Mouse (Mus musculus): ENCODE measurements at regions not wholly inside any gene's neighbourhood (a gene's known extent, or its start where the extent isn't known, plus 50 kb on each side); places are given as distances from the start of the nearest gene placed in this dataset.

DNA sequence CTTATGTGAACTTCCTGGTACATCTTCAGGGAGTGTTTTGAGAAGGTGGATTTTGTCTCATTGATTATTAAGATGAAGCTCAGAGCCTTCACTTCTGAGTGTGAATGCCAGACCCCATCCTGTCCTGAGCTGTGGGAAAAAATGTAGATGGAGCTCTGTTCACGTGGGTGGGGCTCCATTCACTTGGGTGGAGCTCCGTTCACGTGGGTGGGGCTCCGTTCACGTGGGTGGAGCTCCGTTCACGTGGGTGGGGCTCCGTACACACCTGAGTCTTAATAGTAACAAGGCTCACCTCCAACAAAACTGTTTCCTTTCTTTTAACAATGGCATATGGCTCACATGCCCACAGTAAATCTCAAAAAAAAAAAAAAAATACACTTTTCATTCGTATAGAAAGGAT is 94.1 kb upstream of the Sox5 start:
- DNase-seq: no peak

DNA sequence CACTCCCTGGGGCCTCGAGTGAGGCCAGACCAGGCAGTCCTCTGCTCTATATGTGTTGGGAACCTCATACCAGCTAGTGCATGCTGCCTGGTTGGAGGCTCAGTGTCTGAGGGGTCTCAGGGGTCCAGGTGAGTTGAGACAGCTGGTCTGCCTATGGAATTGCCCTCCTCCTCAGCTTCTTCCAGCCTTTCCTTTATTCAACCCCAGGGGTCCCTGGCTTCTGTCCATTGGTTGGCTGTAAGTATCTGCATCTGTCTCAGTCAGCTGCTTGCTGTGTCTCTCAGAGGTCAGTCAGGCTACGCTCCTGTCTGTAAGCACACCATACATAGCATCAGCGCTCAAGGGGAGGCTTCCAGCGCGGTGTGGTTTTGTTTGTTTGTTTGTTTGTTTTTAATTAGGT is 92.5 kb upstream of the Sox5 start:
- DNase-seq: no peak

GRCm38 (mm10) chr6:144870949-144871348 is 89.2 kb upstream of the Sox5 start:
- DNase-seq: no peak

DNA sequence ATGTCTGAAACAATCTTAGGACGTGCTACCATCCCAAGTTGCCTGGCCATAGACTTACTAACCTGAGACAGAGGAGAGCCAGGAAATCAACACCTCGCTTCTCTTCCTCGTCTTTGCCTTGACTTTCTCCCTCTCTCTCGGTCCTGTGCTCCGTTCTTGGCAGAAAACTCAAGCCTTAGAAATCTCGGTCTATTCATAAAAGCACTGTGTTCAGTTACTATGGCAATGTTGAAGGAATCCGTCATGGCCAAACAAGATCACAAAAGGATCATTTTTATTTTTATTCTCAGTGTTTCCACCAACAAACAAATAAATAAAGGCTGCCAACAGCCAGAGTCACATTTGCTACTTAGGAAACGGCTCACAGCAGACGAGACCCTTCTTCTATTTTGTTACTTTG is 85.6 kb upstream of the Sox5 start:
- no peak for DNase-seq

- no peak for DNase-seq
Observed at GRCm38 (mm10) chr6:144864026-144864425, 82.2 kb upstream of the Sox5 start.

GRCm38 (mm10) chr6:144863430-144863994 is 81.7 kb upstream of the Sox5 start:
- DNase-seq: no peak

DNA sequence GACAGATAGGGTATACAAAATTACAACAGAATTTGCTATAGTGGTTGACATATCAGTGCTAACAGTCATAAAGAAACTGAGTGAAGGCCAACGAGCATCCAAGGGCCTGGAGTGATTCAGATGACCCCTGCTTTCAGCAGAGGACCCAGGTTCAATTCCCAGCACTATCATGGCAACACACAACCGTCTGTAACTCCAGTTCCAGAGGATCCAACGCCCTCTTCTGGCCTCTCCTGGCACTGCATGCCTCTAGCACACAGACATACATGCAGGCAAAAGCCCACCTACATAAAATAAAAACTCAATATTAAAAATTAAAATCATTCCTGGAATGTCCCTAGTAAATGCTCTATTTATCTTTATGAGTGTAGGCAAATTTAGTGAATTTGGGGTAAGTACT is 59.7 kb upstream of the Sox5 start:
- DNase-seq: no peak

- no peak for DNase-seq
Observed at GRCm38 (mm10) chr6:144839383-144839782, 57.6 kb upstream of the Sox5 start.

GRCm38 (mm10) chr6:144834323-144835183 is 52.8 kb upstream of the Sox5 start:
- DNase-seq: no peak

Measured in kidney, postnatal 36 days (tissue).